Mouse (Mus musculus): ENCODE results near the gene Gm9837. TPM values are rescaled to one million over a fixed set of nuclear protein-coding genes. Genes with fewer than 3 reads are reported as not detected.
A peak's percentile ranks its signal among the peaks of the same experiment; 100 is the strongest.

Gm9837 gene
- polyA plus RNA-seq, 1 experiment from 2014 or later, result not detected

DNA sequence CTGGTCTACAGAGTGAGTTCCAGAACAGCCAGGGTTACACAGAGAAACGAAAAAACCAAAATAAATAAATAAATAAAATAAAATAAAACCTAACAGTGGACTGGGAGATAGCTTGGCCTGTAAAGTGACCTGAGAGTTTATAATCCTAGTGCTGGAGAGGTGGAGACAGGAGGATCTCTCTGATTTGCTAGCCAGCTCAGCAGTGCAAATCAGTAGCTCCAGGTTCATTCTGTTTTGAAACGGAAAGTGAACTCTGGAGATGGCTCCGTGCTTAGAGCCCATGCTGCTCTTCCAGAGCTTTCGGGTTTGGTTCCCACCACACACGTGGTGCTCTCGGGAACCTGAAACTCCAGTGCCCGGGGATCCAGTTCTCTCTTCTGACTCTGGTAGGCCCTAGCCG lies 22.3 kb downstream of the Gm9837 start:
- H3K9me3 ChIP-seq, result no peaks in the 10 kb centered on the region
- H3K27ac ChIP-seq, result no peak overlapping the region
- no peak overlapping the region for H3K9ac ChIP-seq
- no peak for ATAC-seq (ENCODE audit: low FRiP score)
- no peaks in the 10 kb centered on the region for H3K36me3 ChIP-seq (replicated peaks)
- WGBS, result 86% methylated on average over 8 of the region's 8 CpGs
- H3K27me3 ChIP-seq, result peaks cover 14% of the 10 kb centered on the region; the same call in 1 of the 2 replicates
- no peaks in the 10 kb centered on the region for H3K4me1 ChIP-seq
- no peak overlapping the region for H3K4me2 ChIP-seq
- H3K4me3 ChIP-seq (replicated peaks), result no peak overlapping the region

DNA sequence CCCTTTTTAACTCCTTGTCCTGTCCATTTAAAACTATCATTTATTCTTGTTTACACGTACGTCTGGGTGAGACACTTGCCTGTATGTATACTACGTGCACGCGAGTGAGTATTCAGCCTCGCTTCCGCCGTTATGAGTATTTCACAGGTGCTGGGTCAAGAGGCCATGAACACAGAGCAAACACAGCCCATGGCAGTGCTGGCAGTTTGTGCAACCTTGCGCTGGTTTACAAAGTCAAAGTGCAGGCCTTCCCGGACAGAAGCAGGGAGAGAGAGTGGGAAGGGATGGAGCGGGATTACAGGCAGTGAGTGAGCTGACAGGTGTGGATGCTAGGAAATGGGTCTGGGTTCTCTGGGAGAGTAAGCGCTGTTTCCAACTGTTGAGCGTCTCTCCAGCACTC lies 24.1 kb downstream of the Gm9837 start:
- 90% methylated on average over 13 of the region's 13 CpGs for WGBS
- Histone ChIP-seq H3K9ac (no peak overlapping the region), H3K36me3 (replicated peaks) (no peaks in the 10 kb centered on the region), H3K27ac (no peak overlapping the region), H3K4me2 (no peak overlapping the region), H3K9me3 (no peaks in the 10 kb centered on the region), H3K4me1 (no peaks in the 10 kb centered on the region), H3K4me3 (replicated peaks) (no peak overlapping the region), H3K27me3 (peaks cover 14% of the 10 kb centered on the region; the same call in 1 of the 2 replicates)
- ATAC-seq (ENCODE audit: low FRiP score), result no peak

DNA sequence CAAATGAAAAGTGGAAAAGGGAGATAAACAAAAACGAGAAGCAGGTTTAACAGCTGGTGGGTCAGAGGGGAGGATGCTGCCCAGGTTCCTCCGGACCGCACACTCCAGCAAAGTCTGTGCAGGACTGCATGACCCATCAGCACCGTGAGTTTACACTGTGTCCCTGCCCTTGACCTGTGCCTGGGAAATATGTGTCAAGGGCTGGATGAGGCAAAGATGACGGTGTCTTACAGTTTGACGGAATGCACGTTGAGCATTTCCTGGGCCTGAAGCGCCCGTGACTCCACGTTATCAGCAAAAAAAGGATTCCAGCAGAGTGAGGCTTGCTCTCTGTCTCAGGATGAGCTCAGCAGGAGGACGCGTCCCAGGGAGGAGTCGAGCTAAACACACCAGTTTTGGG lies 24.7 kb downstream of the Gm9837 start:
- 68% methylated on average over 13 of the region's 13 CpGs for WGBS
- Histone ChIP-seq H3K36me3 (replicated peaks) (no peaks in the 10 kb centered on the region), H3K27ac (no peak overlapping the region), H3K9ac (no peak overlapping the region), H3K4me3 (replicated peaks) (no peak overlapping the region), H3K27me3 (peaks cover 9% of the 10 kb centered on the region; the same call in 1 of the 2 replicates), H3K4me2 (no peak overlapping the region), H3K4me1 (no peaks in the 10 kb centered on the region), H3K9me3 (no peaks in the 10 kb centered on the region)
- ATAC-seq (ENCODE audit: low FRiP score), result no peak

DNA sequence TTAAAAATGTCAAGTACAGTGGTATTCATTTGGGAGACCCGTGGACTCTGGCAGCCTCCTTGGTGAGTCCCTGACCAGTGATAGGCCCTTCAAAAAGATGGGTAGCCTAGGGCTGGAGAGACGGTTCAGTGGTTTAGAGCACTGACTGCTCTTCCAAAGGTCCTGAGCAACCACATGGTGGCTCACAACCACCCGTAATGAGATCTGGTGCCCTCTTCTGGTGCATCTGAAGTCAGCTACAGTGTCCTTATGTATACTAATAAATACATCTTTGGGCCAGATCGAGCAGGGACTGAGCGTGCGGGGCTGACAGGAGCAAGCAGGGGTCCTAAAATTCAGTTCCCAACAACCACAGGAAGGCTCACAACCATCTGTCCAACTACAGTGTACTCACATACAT lies 26.4 kb downstream of the Gm9837 start:
- Histone ChIP-seq H3K9ac (no peak overlapping the region), H3K4me1 (no peaks in the 10 kb centered on the region), H3K27ac (no peak overlapping the region), H3K4me3 (replicated peaks) (no peak overlapping the region), H3K27me3 (no peaks in the 10 kb centered on the region), H3K36me3 (replicated peaks) (no peaks in the 10 kb centered on the region), H3K4me2 (no peak overlapping the region), H3K9me3 (no peaks in the 10 kb centered on the region)
- no peak for ATAC-seq (ENCODE audit: low FRiP score)
- 40% methylated on average over 6 of the region's 6 CpGs for WGBS

DNA sequence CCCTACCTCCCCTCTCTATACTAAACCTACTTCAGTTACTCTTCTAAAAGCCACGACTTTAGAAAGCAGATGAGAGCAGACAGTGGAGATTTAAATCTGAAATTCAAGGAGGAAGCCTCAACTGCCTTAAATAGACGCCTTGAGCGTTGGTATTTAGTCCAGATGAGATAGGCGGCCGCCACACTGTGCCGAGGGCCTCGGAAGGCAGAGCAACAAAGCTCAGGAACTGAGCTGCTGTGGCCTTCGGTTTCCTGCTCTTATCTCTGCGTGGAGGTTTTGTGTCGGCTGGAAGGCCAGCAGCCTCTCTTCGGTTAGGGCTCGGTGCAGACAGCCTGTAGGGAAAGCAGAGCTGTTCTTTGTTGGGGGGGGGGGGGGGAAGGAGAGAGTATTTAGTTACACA lies 28.4 kb downstream of the Gm9837 start:
- Histone ChIP-seq H3K4me2 (no peak overlapping the region), H3K27ac (no peak overlapping the region), H3K4me3 (replicated peaks) (no peak overlapping the region), H3K36me3 (replicated peaks) (no peaks in the 10 kb centered on the region), H3K27me3 (no peaks in the 10 kb centered on the region), H3K9me3 (no peaks in the 10 kb centered on the region), H3K9ac (no peak overlapping the region), H3K4me1 (no peaks in the 10 kb centered on the region)
- ATAC-seq (ENCODE audit: low FRiP score), result no peak
- 60% methylated on average over 12 of the region's 12 CpGs for WGBS

DNA sequence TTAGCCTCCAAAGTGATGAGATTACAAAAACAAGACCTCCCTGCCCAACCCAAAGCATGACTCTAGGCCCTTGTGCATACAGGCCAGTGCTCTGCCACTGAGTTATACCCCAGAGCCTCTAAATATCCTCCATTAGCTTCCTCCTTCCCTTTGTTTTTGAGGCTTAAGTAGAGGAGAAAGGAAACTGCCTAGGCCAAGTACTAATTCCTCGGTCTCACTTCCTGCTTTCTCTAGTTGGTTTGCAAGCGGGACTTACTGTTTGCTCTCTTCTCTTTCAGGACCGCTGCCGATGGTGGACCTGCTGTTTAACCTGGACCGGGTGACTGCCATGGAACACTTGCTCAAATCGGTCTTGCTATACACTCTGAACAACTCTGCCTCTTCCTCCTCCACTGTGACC lies 33.9 kb downstream of the Gm9837 start:
- no peak overlapping the region for H3K9ac ChIP-seq
- H3K4me3 ChIP-seq (replicated peaks), result no peak overlapping the region
- no peak overlapping the region for H3K4me2 ChIP-seq
- H3K27me3 ChIP-seq, result 0 out of 2 replicates have a peak, but pooled peaks cover 4% of the 10 kb centered on the region
- no peak overlapping the region for H3K27ac ChIP-seq
- H3K36me3 ChIP-seq (replicated peaks), result no peaks in the 10 kb centered on the region
- 91% methylated on average over 6 of the region's 6 CpGs for WGBS
- no peak for ATAC-seq (ENCODE audit: low FRiP score)
- H3K9me3 ChIP-seq, result no peaks in the 10 kb centered on the region
- peaks cover 5% of the 10 kb centered on the region for H3K4me1 ChIP-seq

DNA sequence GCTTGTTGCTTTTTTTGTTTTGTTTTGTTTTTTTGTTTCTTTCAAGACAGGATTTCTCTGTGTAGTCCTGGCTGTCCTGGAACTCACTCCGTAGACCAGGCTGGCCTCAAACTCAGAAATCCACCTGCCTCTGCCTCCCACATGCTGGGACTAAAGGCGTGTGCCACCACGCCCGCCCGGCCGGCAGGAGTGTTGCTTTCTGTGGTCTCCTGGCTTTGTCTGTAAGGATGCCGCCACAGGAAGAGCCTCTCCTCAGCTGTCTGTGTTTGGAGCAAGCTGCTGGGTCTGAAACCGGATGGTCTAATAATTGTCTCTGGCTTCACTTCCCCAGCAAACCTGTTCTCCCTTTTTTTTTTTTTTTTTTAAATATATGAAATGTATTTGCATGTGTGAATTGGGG lies 34.8 kb downstream of the Gm9837 start:
- WGBS, result 88% methylated on average over 8 of the region's 8 CpGs
- H3K4me1 ChIP-seq, result peaks cover 6% of the 10 kb centered on the region
- 0 out of 2 replicates have a peak, but pooled peaks cover 4% of the 10 kb centered on the region for H3K27me3 ChIP-seq
- no peak overlapping the region for H3K4me3 ChIP-seq (replicated peaks)
- ATAC-seq (ENCODE audit: low FRiP score), result no peak
- no peak overlapping the region for H3K9ac ChIP-seq
- no peaks in the 10 kb centered on the region for H3K36me3 ChIP-seq (replicated peaks)
- H3K27ac ChIP-seq, result no peak overlapping the region
- H3K9me3 ChIP-seq, result no peaks in the 10 kb centered on the region
- H3K4me2 ChIP-seq, result no peak overlapping the region

DNA sequence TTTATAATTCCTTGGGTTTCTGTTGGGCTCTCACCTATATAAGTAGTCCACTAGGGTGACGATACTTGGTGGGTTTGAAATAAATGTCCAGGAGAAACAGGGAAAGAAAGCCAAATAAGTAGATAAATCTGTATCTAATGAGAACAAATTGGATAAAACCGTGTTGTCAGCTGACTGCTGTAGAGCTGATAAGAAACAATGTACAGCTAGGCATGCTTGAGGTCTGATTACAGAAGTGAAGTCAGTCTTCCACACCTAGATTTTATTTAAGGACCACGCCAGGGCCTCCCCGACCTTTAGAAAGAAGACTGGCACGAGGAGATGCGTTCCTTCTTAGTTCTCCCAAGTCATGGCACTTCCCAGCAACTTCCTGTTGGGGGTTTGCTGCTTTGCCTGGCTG lies 37.2 kb downstream of the Gm9837 start:
- H3K4me3 ChIP-seq (replicated peaks), result no peak overlapping the region
- WGBS, result 69% methylated on average over 6 of the region's 6 CpGs
- peaks cover 18% of the 10 kb centered on the region for H3K4me1 ChIP-seq
- no peak for ATAC-seq (ENCODE audit: low FRiP score)
- no peak overlapping the region for H3K9ac ChIP-seq
- no peak overlapping the region for H3K4me2 ChIP-seq
- 0 out of 2 replicates have a peak, but pooled peaks cover 4% of the 10 kb centered on the region for H3K27me3 ChIP-seq
- H3K9me3 ChIP-seq, result no peaks in the 10 kb centered on the region
- H3K27ac ChIP-seq, result no peak overlapping the region
- H3K36me3 ChIP-seq (replicated peaks), result peaks cover 11% of the 10 kb centered on the region

DNA sequence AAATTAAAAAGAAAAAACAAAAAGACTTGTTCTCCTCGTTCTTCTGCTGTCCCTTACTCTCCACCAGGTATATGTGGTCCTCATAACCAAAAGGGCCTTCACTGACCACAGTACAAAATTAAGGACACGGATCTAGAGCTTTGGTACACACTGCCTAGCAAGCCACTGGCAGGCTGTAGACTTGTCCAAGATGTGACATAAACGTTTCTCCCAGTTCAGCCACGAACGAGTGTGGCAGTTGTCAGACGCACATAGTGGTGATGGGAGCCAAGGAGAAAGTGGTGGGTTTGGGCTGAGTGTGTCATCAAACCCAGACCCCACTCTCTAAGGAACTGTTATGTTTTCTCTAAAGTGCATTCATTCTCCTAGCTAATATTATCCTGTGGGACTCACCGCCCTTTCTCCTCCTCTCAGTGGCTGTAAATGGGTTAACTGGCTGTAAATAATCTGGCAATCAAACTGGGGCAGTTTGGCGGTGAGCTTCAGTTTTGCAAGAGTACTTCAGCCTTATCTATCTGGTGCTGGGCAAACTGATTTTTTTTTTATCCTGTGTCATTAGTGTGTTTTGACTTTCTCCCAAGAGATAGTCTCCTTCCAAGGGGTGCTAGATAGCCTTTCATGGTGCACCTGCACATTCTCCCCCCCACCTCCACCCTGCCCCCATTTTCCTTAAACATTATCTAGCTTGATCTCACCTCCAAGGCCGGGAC lies 38.8 kb downstream of the Gm9837 start:
- Histone ChIP-seq H3K4me3 (replicated peaks) (peak overlapping the region; percentile 96), H3K27me3 (0 out of 2 replicates have a peak, but pooled peaks cover 4% of the 10 kb centered on the region), H3K9me3 (no peaks in the 10 kb centered on the region), H3K27ac (peak overlapping the region; percentile 65), H3K9ac (peak overlapping the region; percentile 45; the same call in 1 of the 2 replicates), H3K4me1 (peaks cover 18% of the 10 kb centered on the region), H3K36me3 (replicated peaks) (peaks cover 19% of the 10 kb centered on the region), H3K4me2 (peak overlapping the region; percentile 52)
- ATAC-seq (ENCODE audit: low FRiP score), result no peak; the same call in 1 of the 2 replicates
- WGBS, result 16% methylated on average over 9 of the region's 9 CpGs

DNA sequence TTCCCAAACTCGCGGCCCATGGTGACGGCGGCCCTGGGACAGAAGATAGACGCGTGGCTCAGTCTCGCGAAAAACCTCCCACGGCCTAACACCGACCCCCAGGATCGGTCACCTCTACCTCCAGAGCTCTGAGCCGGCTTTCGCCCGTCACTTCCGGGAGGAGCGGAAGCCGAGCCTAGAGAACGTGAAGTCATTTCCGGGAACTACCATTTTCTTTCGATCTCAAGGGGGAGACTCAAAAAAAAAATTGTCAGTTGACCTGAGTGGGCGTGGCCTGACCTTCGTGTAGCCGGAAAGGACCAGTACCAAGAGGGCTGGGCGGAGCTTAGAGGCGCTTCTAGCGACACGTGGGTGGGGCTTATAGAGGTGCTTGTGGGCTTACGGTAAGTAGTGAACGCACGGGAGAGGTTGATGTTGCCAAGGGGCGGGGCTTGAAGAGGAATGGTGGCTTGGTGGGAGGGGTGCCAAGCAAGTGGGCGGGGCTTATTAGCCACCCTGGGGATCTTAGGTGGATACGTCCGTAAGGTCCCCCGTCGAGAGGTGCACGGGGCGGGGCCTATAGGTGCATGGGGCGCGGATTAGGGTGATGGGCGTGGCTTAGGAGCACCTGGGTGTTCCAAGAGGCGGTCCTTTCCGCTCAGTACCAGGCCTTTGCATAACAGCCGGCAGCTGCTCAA lies 39.5 kb downstream of the Gm9837 start, which contains the start of the genes Uqcrq and Gdf9:
Gene Uqcrq, minus strand, starts transcription at position 162 of the 677 bp plus-strand sequence.
Gene Gdf9, plus strand, starts transcription at position 354 of the 677 bp plus-strand sequence.
- Histone ChIP-seq H3K36me3 (replicated peaks) (peaks cover 19% of the 10 kb centered on the region), H3K4me1 (peaks cover 18% of the 10 kb centered on the region), H3K9me3 (no peaks in the 10 kb centered on the region), H3K27ac (peak within 1 kb of the TSS; percentile 66), H3K27me3 (0 out of 2 replicates have a peak, but pooled peaks cover 4% of the 10 kb centered on the region), H3K9ac (peak within 1 kb of the TSS; percentile 91), H3K4me2 (peak within 1 kb of the TSS; percentile 89), H3K4me3 (replicated peaks) (peak within 1 kb of the TSS; percentile 96)
- WGBS, result under 1% methylated on average over 44 of the region's 44 CpGs
- ATAC-seq (ENCODE audit: low FRiP score), result peak; percentile 97

DNA sequence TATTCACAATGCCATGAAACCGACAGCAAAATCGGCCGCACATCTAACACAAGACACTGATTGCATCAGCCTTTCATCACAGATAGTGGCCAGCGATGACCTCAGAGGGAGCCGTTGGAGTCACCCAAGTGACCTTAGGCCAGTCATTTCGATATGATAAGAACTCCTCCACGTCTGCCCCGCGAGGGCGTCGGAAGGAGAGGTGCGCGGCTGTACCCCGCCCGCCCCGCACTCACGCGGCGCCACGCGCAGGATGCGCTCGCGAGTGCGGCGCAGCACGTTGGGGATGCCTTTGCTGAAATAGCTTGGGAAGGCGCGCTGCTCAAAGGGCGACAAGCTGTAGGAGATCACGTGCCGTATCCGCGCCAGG lies 40.0 kb downstream of the Gm9837 start:
- Histone ChIP-seq H3K9me3 (no peaks in the 10 kb centered on the region), H3K27ac (peak overlapping the region; percentile 66)

DNA sequence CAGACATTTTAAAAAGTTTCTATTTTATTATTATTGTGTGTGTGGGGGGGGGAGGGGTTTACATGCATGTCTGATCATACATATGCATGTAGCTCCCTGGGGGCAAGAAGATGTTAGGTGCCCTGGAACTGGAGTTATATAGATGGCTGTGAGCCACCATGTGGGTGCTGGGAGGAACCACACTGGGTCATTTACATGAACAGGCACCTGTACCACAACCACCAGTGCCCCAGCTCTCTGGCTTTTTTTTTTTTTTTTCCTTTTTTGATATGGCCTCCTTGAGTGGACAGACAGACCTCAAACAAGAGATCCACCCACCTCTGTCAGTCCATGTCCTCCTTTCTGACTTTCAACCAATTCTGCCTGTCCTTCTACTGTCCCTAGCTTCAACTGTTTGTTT lies 41.1 kb downstream of the Gm9837 start:
- Histone ChIP-seq H3K9me3 (no peaks in the 10 kb centered on the region), H3K4me1 (peaks cover 18% of the 10 kb centered on the region), H3K9ac (no peak overlapping the region), H3K36me3 (replicated peaks) (peaks cover 19% of the 10 kb centered on the region), H3K27ac (no peak overlapping the region), H3K4me2 (no peak overlapping the region), H3K27me3 (0 out of 2 replicates have a peak, but pooled peaks cover 4% of the 10 kb centered on the region), H3K4me3 (replicated peaks) (0 out of 2 replicates have a peak overlapping the region, but pooled peaks have one; percentile 96)
- ATAC-seq (ENCODE audit: low FRiP score), result no peak

More for the DNA sequence above, 40.0 kb downstream of the Gm9837 start:
- no peak for ATAC-seq (ENCODE audit: low FRiP score)
- under 1% methylated on average over 34 of the region's 34 CpGs for WGBS
- H3K4me1 ChIP-seq, result peaks cover 18% of the 10 kb centered on the region
- H3K9ac ChIP-seq, result peak overlapping the region; percentile 91
- peak overlapping the region; percentile 96 for H3K4me3 ChIP-seq (replicated peaks)
- H3K4me2 ChIP-seq, result peak overlapping the region; percentile 89
- peaks cover 19% of the 10 kb centered on the region for H3K36me3 ChIP-seq (replicated peaks)
- 0 out of 2 replicates have a peak, but pooled peaks cover 4% of the 10 kb centered on the region for H3K27me3 ChIP-seq
